Mouse (Mus musculus) embryonic fibroblast, embryonic 13.5 days (primary cell): ENCODE results near the gene Hexb.

Source experiments
- CTCF ChIP-seq: IDR thresholded peaks from 2 replicates; pipeline ENCODE4 v1.5.1; 2011; ENCODE audit warnings: mild to moderate bottlenecking, control low read depth, low read length, moderate library complexity, borderline replicate concordance; ENCODE audit not compliant: insufficient read depth
- POLR2A ChIP-seq: IDR thresholded peaks from 2 replicates; pipeline ENCODE4 v1.6.1; 2011; ENCODE audit warnings: low read depth, mild to moderate bottlenecking, control low read depth, low read length, moderate library complexity

DNA sequence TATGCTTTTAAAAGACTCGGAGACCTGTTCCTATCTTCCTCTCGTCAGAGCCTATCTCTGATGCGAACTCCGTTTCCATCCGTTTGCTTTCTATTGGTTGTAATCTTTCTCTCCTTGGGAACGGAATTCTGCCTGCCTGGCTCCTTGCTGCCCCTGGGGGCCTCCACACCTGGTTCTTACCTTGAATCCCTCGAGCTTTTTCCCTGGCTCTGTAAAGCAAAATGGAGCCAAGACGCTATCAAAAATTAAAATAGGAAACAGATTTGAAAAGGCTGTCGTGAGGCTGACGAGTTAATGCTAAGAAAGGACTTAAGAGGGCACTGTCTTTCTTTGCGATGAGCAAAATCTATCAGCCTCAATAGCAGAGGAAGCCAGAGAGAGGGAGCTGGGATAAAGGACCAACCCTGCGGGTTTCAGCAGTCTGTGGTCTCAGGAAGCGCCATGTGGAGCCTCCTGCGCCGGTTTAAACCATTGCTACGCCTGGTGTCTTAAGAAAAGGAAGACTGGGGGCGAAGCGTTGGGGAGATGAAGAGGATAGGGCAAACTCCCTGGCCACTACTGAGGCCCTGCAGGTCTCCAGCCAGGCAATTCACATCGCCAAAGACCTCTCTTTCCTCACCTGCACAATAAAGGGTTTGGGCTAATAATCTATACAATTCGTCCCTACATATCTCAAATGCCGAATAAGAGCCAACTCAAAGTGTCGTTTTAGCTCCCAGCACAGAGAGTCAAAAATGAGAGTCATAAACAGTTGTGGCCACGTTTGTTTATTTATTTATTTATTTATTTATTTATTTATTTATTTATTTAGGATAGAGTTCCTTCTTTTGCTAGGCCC, 41.4 kb upstream of the Hexb start:
- TF ChIP-seq CTCF (no peak), POLR2A (no peak)
